Mouse (Mus musculus) hematopoietic stem cell, adult 5-6 weeks (primary cell): ENCODE measurements around the gene Cacnb4. TPM values are rescaled to one million over a fixed set of nuclear protein-coding genes. Genes with fewer than 3 reads are reported as not detected.

Experiments used
- ATAC-seq, 2 experiments: fragments of 125-278 bp in 1 of 2; replicated peaks in 1 of 2; 2 replicates each; pipeline ENCODE4 v1.8.0; 2016 to 2017; ENCODE audit warnings: inconsistent platforms in 2 of 2, mild to moderate bottlenecking in 2 of 2, moderate number of reproducible peaks in 2 of 2, low read depth in 1 of 2, moderate TSS enrichment in 1 of 2; ENCODE audit not compliant: low FRiP score in 2 of 2, poor library complexity in 2 of 2, severe bottlenecking in 2 of 2, insufficient read depth in 1 of 2, low TSS enrichment in 1 of 2
- total RNA-seq: library from RNA; stranded (forward); fragments of 172-1452, 232-1000 nt; gene quantifications from 2 replicates; pipeline ENCODE4 v1.2.3, GENCODE M21; 2017

Cacnb4 gene
- total RNA-seq, 1 experiment from 2014 or later: not detected

DNA sequence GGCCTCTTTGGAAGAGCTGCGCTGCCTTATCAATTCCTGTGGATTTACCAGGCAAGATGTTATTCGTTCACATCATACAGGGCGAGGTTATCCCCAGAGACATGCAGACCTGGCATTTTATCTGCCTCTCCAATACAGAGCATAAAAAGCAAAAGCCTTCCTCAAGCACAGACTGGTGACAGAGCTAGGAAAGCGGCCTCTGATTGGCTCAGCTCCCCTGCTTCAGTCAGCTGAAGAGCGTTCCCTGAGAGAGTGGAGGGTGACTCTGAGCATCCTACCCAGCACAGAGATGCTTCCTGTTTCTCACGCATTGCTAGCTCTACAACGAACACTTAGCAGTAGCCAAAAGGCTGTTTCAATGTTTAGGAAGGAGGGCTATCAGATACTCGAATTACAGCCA is 118.2 kb downstream of the Cacnb4 start:
- no peak for ATAC-seq

DNA sequence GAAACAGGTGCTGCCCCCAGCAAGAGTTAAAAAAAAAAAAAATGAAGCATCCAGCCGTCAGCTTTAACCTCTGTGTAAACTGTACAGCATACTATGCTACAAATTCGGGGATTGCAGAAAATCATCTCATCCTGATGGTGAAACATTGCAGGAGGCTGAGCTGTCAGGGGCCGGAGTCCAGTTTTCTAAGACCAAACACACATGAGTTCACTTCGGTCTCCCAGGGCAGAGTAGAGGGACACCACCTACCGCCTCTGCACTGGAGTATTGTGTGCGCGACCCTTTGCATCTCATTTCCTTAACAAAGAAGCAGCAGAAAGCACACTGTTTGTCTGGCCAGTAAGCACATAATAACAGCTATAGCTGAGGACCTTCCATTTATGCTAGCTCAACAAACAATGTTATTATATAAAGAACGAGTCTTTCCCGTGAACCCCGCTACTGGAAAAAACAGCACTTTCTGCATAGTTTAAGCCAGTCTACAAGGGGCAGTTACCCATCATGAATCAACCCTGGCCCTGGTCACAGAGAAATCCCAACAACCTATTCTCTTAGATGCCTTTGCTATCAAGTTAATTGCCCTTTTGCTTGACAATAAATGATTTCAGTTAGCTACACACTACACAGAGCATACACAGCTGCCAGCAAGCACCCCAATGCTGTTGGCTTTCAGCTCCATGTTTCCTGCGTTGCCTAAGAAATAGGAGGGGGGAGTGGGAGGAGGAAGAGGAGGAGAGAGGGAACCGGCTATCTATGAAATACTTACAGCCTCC is 118.9 kb downstream of the Cacnb4 start:
- ATAC-seq: no peak

DNA sequence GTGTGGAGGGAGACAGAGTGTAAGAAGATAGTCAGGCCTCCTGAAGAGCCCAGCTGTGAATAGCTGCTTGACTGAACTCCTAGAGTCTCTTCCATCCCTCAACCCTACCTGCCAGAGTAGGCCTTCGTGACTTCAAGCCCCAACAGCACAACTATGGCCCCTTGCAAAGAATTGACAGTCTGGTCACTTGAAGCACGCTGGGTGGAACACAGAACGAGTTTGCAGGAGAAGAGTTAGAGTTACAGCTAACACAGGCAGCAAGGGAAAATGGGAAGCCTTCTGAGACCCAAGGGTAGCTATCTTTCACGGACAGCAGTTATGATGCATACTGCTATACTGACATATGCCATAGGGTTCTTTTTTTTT is 119.7 kb downstream of the Cacnb4 start:
- ATAC-seq: no peak

GRCm38 (mm10) chr2:52556298-52556960 is 120.2 kb downstream of the Cacnb4 start:
- no peak for ATAC-seq

- peak; percentile 71 to 75; a peak in 3 of 4 replicates for ATAC-seq
These were observed 128.2 kb downstream of the Cacnb4 start for GRCm38 (mm10) chr2:52548401-52548800.

GRCm38 (mm10) chr2:52547331-52547730 is 129.3 kb downstream of the Cacnb4 start:
- ATAC-seq: no peak

DNA sequence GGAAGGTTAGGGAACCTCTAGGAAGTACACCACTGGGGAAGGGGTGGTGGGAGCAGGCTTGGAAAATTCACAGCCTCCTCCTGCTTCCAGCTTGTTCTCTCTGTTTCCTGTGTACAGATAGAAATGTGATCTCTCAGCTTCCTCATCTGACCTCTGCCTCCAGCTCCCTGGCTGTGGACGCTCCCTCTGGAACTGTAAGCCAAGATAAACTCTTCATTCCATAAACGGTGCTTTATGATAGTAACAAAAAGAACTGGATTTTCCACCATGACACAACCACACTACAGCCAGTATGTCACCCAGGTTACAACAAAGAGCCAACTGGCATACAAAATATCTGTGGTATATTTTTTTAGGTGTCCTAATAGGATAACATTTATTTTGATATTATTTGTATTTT is 132.1 kb downstream of the Cacnb4 start:
- no peak for ATAC-seq

GRCm38 (mm10) chr2:52541068-52541467 is 135.6 kb downstream of the Cacnb4 start:
- no peak for ATAC-seq

DNA sequence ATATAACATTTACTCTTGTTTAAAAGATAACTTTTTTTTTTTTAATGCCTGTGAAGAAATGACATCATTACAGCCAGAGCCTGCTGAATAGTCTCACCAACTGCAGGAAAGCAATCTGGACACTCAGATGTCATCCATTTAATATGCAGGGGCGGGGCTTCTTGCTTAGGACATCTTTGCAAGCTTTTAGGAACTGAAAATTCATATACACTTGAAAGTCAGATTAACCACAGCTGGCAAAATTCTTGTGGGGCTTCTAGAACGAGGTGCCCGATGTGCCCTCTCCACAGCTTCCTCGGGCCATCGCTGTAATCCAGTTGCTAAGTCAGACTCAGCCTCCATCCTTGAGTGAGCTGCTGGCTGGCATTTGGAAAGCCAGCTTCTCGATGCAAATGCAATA is 137.3 kb downstream of the Cacnb4 start:
- ATAC-seq: no peak

DNA sequence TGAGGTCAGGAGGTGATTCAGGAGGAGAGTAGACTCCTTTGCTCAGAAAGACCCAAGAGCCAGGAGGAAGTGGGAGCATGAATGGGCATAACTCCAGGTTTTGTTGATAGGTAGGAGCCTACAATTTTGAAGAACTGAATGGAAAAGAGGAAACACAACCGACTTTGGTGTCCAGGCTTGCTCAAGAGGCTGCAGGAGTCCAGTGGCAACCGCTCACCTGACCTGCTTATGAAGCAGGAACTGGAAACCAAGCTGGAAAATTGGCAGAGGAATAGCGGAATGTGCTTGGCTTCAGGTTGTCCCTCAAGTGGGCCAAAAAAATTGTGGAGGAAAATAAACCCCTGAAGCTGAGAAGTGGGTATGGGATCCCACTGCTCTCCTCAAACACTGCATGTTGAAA is 139.0 kb downstream of the Cacnb4 start:
- ATAC-seq: no peak

GRCm38 (mm10) chr2:52537155-52537554 is 139.5 kb downstream of the Cacnb4 start:
- ATAC-seq: no peak

- no peak for ATAC-seq
These were observed 140.1 kb downstream of the Cacnb4 start for GRCm38 (mm10) chr2:52536511-52536910.

DNA sequence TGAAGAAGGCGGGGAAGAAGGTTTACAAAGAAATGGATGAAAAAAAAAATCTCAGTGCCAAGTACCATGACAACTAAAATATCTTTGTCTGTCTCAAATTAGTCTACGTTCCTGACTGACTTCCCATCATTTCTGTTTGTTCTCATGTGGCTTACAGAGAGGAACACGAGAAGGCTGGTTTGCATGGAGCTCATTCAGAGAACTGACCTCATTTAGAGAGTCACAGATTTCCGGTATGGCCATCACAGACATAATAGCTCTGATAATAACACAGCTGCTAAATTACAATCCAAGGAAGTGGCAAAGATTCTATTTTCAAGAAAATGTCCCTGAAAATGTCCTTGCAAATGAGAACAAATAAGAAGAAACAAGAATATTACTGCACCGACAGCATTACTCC is 142.9 kb downstream of the Cacnb4 start:
- no peak for ATAC-seq

- ATAC-seq: no peak
These were observed 146.1 kb downstream of the Cacnb4 start for GRCm38 (mm10) chr2:52530521-52530920.

DNA sequence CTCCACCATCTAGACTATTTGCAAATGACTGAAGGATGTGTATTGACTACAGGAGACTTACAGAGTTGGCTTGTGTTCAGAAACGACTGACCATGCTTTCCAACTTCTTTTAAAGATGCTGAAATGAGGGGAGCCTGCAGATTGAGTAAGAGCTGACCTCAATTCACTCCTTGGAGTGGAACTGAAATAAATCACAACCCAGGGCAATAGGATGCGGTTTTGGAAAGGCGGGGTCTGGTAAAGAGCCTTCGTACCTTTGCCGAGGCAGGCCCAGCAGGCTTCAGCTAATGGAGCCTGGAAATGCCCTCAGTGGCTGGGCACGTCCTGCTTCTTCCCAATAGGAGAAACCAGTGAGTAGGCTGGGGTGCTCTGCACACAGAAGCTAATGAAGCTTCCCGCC is 147.4 kb downstream of the Cacnb4 start:
- no peak for ATAC-seq

GRCm38 (mm10) chr2:52525876-52526592 is 150.6 kb downstream of the Cacnb4 start:
- peak; percentile 75 to 90 for ATAC-seq

- ATAC-seq: no peak
These were observed 153.4 kb downstream of the Cacnb4 start for GRCm38 (mm10) chr2:52523056-52523715.

DNA sequence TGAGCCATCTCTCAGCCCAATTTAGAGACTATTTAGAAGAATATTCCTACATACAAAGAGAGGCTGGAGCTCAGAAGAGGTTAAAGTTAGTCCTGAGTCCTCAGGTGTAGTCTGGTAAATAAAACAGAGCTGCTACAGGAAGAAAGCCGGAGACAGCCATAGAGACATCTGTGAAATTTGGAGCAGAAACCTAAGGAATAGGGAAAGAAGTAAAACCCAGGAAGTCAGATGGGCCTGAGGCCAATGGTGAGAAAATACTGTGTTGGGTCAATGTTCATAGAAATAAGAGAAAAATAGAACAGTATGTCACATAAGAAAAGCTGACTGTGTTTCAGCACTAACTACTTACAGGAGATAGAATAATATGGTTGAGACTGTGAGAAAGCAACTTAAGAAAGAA is 155.6 kb downstream of the Cacnb4 start:
- ATAC-seq: no peak
